Mouse (Mus musculus): ENCODE data around the gene Crtam. TPM values are rescaled to one million over a fixed set of nuclear protein-coding genes. Genes with fewer than 3 reads are reported as not detected.

The Crtam gene
- total RNA-seq, 1 experiment from 2014 or later, result 0.14 TPM

Other genes starting within 250 kb of the Crtam start
- 4,616 and 4,673 TPM in 2 replicates for gene Hspa8, start 203.6 kb downstream of the Crtam start, total RNA-seq (2017)
- gene Bsx, start 130.5 kb downstream of the Crtam start, total RNA-seq (2017), result not detected in 2 replicates
- not detected in 2 replicates for gene Jhy, start 40.5 kb downstream of the Crtam start, total RNA-seq (2017)
- 6.3 and 9.1 TPM in 2 replicates for gene Ubash3b, start 157.1 kb upstream of the Crtam start, total RNA-seq (2017)